In genomic region chr19:45230201-45230611, GRCm38 (mm10) we compare ENCODE assay signal across 15 mouse cellular contexts. TPM values are rescaled to one million over a fixed set of nuclear protein-coding genes. Genes with fewer than 3 reads are reported as not detected.
A peak's percentile ranks its signal among the peaks of the same experiment; 100 is the strongest.
DNase-seq lines count a peak whose midpoint lies in the region; ATAC-seq and TF ChIP-seq lines count a peak whose summit lies in the region.
"Had no signal": no experiment of that assay in that cellular context is flagged by ENCODE, and none has a peak within 500 bp of the region (broad histone marks: within the 10 kb centered on the region; RNA-seq: fewer than 3 reads in every experiment).

No protein-coding gene starts in this region.

- 0 out of 2 replicates have a peak overlapping the region, but pooled peaks have one; percentile 43 for H3K9ac ChIP-seq in hindbrain, embryonic 14.5 days
- H3K9ac ChIP-seq: embryonic facial prominence, embryonic 15.5 days; midbrain, embryonic 12.5 days had no signal

- no peaks in the 10 kb centered on the region for H3K9me3 ChIP-seq in heart, embryonic 10.5 days
- no peaks in the 10 kb centered on the region for H3K9me3 ChIP-seq in hindbrain, embryonic 14.5 days (ENCODE audit: control insufficient read depth, low read length)
- H3K9me3 ChIP-seq: embryonic facial prominence, embryonic 15.5 days; midbrain, embryonic 12.5 days had no signal

- H3K36me3 ChIP-seq in heart, embryonic 10.5 days = no peaks in the 10 kb centered on the region
- no peaks in the 10 kb centered on the region for H3K36me3 ChIP-seq in hindbrain, embryonic 14.5 days (replicated peaks; ENCODE audit: control insufficient read depth, insufficient read depth)
- H3K36me3 ChIP-seq: embryonic facial prominence, embryonic 15.5 days; midbrain, embryonic 12.5 days had no signal

- peak overlapping the region; percentile 54 for H3K4me2 ChIP-seq in hindbrain, embryonic 14.5 days (replicated peaks)

- 2% methylated on average over 20 of the region's 20 CpGs for WGBS in heart, embryonic 10.5 days
- WGBS in hindbrain, embryonic 14.5 days = 1% methylated on average over 20 of the region's 20 CpGs

- no peak for DNase-seq in heart, embryonic 10.5 days (ENCODE audit: low spot score)
- no peak for DNase-seq in heart, adult 11 months
- DNase-seq in hindbrain, embryonic 14.5 days (ENCODE audit: low spot score) = no peak
- peak; percentile 58 for DNase-seq in neural tube, embryonic 10.5 days (ENCODE audit: extremely low spot score, low spot score)
- no peak for DNase-seq in right cerebral cortex, postnatal 36 days (ENCODE audit: low spot score in 2 of 2)
- DNase-seq in spleen, postnatal 36 days (ENCODE audit: low spot score in 2 of 2) = no peak
- DNase-seq in right cerebral cortex, postnatal 4 days = no peak
- DNase-seq: adrenal gland, postnatal 25 days; cerebellum, adult 2 months; lung, embryonic 14.5 days; thymus, postnatal 4 days had no signal

- peaks cover 46% of the 10 kb centered on the region for H3K4me1 ChIP-seq in heart, embryonic 10.5 days
- H3K4me1 ChIP-seq in bone marrow macrophage, adult 2 months (ENCODE audit: control insufficient read depth, insufficient read depth, low read length) = no peaks in the 10 kb centered on the region
- no peaks in the 10 kb centered on the region for H3K4me1 ChIP-seq in hindbrain, embryonic 14.5 days (replicated peaks; ENCODE audit: control insufficient read depth, insufficient read depth, low read length)

- no peak for ATAC-seq in hindbrain, embryonic 14.5 days (ENCODE audit: low FRiP score)
- ATAC-seq: Patski had no signal

- peaks cover 100% of the 10 kb centered on the region for H3K27me3 ChIP-seq in heart, embryonic 10.5 days (ENCODE audit: insufficient read depth, poor library complexity, severe bottlenecking)
- peaks cover 73% of the 10 kb centered on the region for H3K27me3 ChIP-seq in hindbrain, embryonic 14.5 days (ENCODE audit: control insufficient read depth, insufficient read depth, low read length)

- no peak for TF ChIP-seq CTCF in bone marrow macrophage, adult 2 months (IDR thresholded peaks at IDR 0.05; ENCODE audit: low read depth, low read length)

- TF ChIP-seq POLR2A in bone marrow macrophage, adult 2 months (IDR thresholded peaks at IDR 0.05; ENCODE audit: borderline replicate concordance, low read depth, low read length) = no peak

- peak overlapping the region; percentile 49 for H3K4me3 ChIP-seq in heart, embryonic 10.5 days
- H3K4me3 ChIP-seq in bone marrow macrophage, adult 2 months (ENCODE audit: insufficient read depth, low read length) = 0 out of 2 replicates have a peak overlapping the region, but pooled peaks have one; percentile 54
- peak overlapping the region; percentile 46 for H3K4me3 ChIP-seq in hindbrain, embryonic 14.5 days (replicated peaks; ENCODE audit: low read length)

- no peak overlapping the region for H3K27ac ChIP-seq in heart, embryonic 10.5 days
- H3K27ac ChIP-seq in bone marrow macrophage, adult 2 months (ENCODE audit: insufficient read depth, low read depth, low read length) = no peak overlapping the region
- peak overlapping the region; percentile 96 for H3K27ac ChIP-seq in hindbrain, embryonic 14.5 days
- H3K27ac ChIP-seq: embryonic facial prominence, embryonic 15.5 days had no signal

RNA-seq across cellular contexts. Expression of gene Lbx1, which starts 5.4 kb away (rescaled TPM):
- 0.20 and 1.0 TPM in 2 replicates for polyA plus RNA-seq in heart, embryonic 10.5 days (2016; fragmentation: Nextera tagmentation; extraction: Ambion mirVana)
- polyA plus RNA-seq in bone marrow macrophage, adult 2 months (2012; ENCODE audit: insufficient read depth, insufficient read length, missing spikeins) = not detected in 2 replicates
- polyA plus RNA-seq in hindbrain, embryonic 14.5 days (2014; fragmentation: Nextera tagmentation; extraction: Ambion mirVana) = 18.5 and 20.4 TPM in 2 replicates
- polyA plus RNA-seq: lung, embryonic 14.5 days; Patski had no signal
